Mouse (Mus musculus) ES-E14 (cell line): ENCODE results near the gene Hivep3.

Experiments
- CHD2 ChIP-seq: IDR thresholded peaks from 2 replicates; pipeline ENCODE4 v1.6.1; 2014; ENCODE audit warnings: mild to moderate bottlenecking, low read depth, low read length, inconsistent platforms
- ZNF384 ChIP-seq: IDR thresholded peaks from 2 replicates; pipeline ENCODE4 v1.6.1; 2012; ENCODE audit warnings: low read depth, low read length, inconsistent platforms

DNA sequence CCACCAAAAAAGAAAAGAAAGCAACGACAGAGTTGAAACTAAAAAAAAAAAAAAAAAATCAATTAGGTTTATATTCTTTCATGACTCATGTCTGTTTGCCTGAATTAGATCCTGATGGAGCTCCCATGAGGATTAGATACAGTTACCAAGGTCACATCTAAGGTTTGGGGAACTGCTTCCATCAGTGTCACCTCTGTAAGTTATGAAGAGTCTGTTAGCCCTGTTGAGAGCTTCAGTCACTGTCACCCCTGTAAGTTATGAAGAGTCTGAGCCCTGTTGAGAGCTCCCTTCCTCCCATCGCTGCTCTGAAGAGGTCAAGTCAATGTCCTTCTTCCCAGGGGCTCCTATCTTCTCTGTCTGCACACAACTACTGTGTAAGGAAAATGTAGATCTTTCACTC is 104.7 kb downstream of the Hivep3 start:
- no peak for TF ChIP-seq CHD2
- TF ChIP-seq ZNF384: no peak
